Mouse (Mus musculus) midbrain, embryonic 11.5 days (tissue): ENCODE measurements around the gene Eme2. TPM values are rescaled to one million over a fixed set of nuclear protein-coding genes. Genes with fewer than 3 reads are reported as not detected.
"Not testable (repeated sequence)": the region's sequence is repeated elsewhere in the genome, so short reads cannot be mapped to it uniquely, and the experiment has no call there.

ENCODE experiments used
- ATAC-seq: fragments of 200-750 bp; cut with Nextera tagmentation; 2 replicates; pipeline ENCODE4 v1.8.0; 2017; ENCODE audit warnings: moderate TSS enrichment, moderate library complexity; ENCODE audit not compliant: low FRiP score
- DNase-seq: peaks from one replicate; pipeline ENCODE4 v3.0.0; 2015; ENCODE audit warnings: low spot score; ENCODE audit errors: missing footprints
- H3K27ac ChIP-seq: fragments of 300-500 bp; sonication (generic); 2 replicates; pipeline ENCODE4 v1.5.1; 2014; ENCODE audit warnings: low read depth, low read length
- H3K27me3 ChIP-seq: fragments of 300-500 bp; sonication (generic); 2 replicates; pipeline ENCODE4 v1.6.1; 2014; ENCODE audit warnings: mild to moderate bottlenecking, low read length, moderate library complexity, mixed read lengths; ENCODE audit not compliant: control insufficient read depth, insufficient read depth
- H3K36me3 ChIP-seq: fragments of 300-500 bp; sonication (generic); 2 replicates; pipeline ENCODE4 v1.6.1; 2014; ENCODE audit warnings: mild to moderate bottlenecking, low read length, moderate library complexity, mixed read lengths; ENCODE audit not compliant: control insufficient read depth, insufficient read depth
- H3K4me1 ChIP-seq: fragments of 300-500 bp; sonication (generic); 2 replicates; pipeline ENCODE4 v1.6.1; 2014; ENCODE audit warnings: low read length; ENCODE audit not compliant: control insufficient read depth, insufficient read depth
- H3K4me2 ChIP-seq: fragments of 300-500 bp; sonication (generic); 2 replicates; pipeline ENCODE4 v1.6.1; 2014; ENCODE audit warnings: mild to moderate bottlenecking, moderate library complexity
- H3K4me3 ChIP-seq: fragments of 300-500 bp; sonication (generic); 2 replicates; pipeline ENCODE4 v1.5.1; 2014; ENCODE audit warnings: low read depth, low read length
- H3K9ac ChIP-seq: fragments of 300-500 bp; sonication (generic); 2 replicates; pipeline ENCODE4 v1.6.1; 2014; ENCODE audit warnings: low read length
- H3K9me3 ChIP-seq: fragments of 300-500 bp; sonication (generic); 2 replicates; pipeline ENCODE4 v1.6.1; 2016; ENCODE audit warnings: low read length; ENCODE audit not compliant: control insufficient read depth
- WGBS: fragments of 180-500 bp; shearing (Covaris S2); extraction: QIAGEN DNeasy Blood & Tissue Kit; methylation state at CpG from one replicate; pipeline ENCODE4 v1.1.7; 2014; 5-methylcytosine and 5-hydroxymethylcytosine counted together
- polyA plus RNA-seq: library from polyadenylated mRNA; unstranded; fragments of >200 nt; fragmentation: Nextera tagmentation; extraction: Ambion mirVana; gene quantifications from 2 replicates; pipeline ENCODE4 v1.2.1, GENCODE M21; 2014

Eme2 gene
- 18.4 and 20.8 TPM in 2 replicates for polyA plus RNA-seq

DNA sequence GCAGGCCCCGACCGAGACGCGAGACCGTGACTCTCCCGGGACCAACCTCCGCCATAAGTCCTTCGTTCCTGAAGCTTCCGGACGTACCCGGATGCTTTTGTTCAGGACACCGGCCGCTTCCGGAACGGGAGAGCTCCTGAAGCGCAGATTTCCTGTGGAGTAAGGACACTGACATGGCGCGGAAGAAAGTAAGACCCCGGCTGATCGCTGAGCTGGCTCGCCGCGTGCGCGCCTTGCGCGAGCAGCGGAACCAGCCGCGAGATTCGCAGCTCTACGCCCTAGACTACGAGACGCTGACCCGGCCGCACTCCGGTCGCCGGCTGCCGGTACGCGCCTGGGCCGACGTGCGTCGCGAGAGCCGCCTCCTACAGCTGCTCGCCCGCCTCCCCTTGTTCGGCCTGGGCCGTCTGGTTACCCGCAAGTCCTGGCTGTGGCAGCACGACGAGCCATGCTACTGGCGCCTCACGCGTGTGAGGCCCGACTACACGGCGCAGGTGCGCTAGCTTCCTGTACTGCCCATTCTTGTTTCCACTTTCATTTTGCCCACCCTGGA lies at the start of gene Eme2, which contains the start of gene Mrps34:
Eme2 (minus strand) TSS at position 93 of the 553 bp plus-strand sequence.
Mrps34 (plus strand) TSS at position 122 of the 553 bp plus-strand sequence.
- Histone ChIP-seq H3K27me3 (no peaks in the 10 kb centered on the region), H3K9me3 (no peaks in the 10 kb centered on the region), H3K4me2 (peak within 1 kb of the TSS; percentile 70), H3K4me1 (peaks cover 25% of the 10 kb centered on the region), H3K9ac (peak within 1 kb of the TSS; percentile 90), H3K27ac (peak within 1 kb of the TSS; percentile 56), H3K36me3 (peaks cover 34% of the 10 kb centered on the region), H3K4me3 (peak within 1 kb of the TSS; percentile 90)
- WGBS: under 1% methylated on average over 62 of the region's 62 CpGs
- ATAC-seq (peak; percentile 62), DNase-seq (peak; percentile 98)

DNA sequence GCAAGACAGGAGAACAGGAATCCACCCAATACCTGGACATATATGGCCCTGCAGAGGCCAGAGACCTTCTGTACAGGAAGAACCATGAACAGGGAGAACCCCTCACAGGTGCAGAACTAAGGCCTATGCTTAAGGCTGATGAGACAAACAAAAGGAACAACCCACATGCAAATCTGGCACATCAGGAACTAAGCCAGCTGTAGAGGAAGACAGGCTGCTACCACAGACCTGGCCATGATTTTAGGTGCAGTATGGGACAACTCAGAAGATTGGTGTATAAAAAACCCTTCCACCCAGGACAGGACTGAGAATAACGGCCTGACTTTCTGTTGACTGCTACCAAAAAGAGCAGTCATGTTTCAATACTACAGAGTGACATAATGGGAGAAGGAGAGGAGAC lies 48.7 kb upstream of the Eme2 start:
- H3K4me1 ChIP-seq, H3K27ac ChIP-seq, DNase-seq, H3K4me3 ChIP-seq, ATAC-seq, H3K9ac ChIP-seq, H3K4me2 ChIP-seq, H3K27me3 ChIP-seq, H3K9me3 ChIP-seq: not testable (repeated sequence)
- H3K36me3 ChIP-seq: peaks cover 18% of the 10 kb centered on the region
- 100% methylated on average over 1 of the region's 1 CpGs for WGBS

- peaks cover 12% of the 10 kb centered on the region for H3K36me3 ChIP-seq
- no peaks in the 10 kb centered on the region for H3K27me3 ChIP-seq
- DNase-seq (no peak), ATAC-seq (no peak)
- no peak overlapping the region for H3K4me3 ChIP-seq
- H3K9ac ChIP-seq: no peak overlapping the region
- WGBS: 90% methylated on average over 7 of the region's 7 CpGs
- H3K4me1 ChIP-seq: no peaks in the 10 kb centered on the region
- no peak overlapping the region for H3K27ac ChIP-seq
- H3K9me3 ChIP-seq: no peaks in the 10 kb centered on the region
- no peak overlapping the region for H3K4me2 ChIP-seq
These were observed 48.1 kb upstream of the Eme2 start for GRCm38 (mm10) chr17:24943036-24943435.

DNA sequence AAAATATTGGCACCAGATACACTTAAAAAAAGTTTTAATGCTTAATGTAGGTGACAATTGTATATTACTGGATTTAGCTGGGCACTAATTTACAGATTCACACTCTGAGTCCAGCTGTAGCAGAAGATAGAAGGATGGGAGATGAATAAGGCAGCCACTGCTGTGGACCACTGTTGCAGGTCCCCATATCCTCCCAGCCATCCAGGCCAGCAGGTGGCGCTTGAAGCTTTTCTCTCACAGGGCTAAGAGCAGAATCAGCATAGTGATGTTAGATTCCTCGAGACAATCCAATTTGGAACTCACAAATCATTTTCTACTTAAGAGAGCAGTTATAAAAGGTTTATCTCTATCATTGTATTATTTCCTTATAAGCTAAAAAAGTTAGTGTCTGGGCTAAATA lies 47.6 kb upstream of the Eme2 start:
- H3K4me3 ChIP-seq, H3K4me2 ChIP-seq, H3K27me3 ChIP-seq, H3K9me3 ChIP-seq, ATAC-seq, H3K4me1 ChIP-seq, H3K27ac ChIP-seq, H3K9ac ChIP-seq, DNase-seq: not testable (repeated sequence)
- peaks cover 12% of the 10 kb centered on the region for H3K36me3 ChIP-seq
- WGBS: 32% methylated on average over 2 of the region's 2 CpGs

GRCm38 (mm10) chr17:24937266-24937665 lies 42.4 kb upstream of the Eme2 start:
- H3K9ac ChIP-seq: peak overlapping the region; percentile 85; the same call in 1 of the 2 replicates
- 47% methylated on average over 6 of the region's 6 CpGs for WGBS
- H3K4me1 ChIP-seq: peaks cover 12% of the 10 kb centered on the region

DNA sequence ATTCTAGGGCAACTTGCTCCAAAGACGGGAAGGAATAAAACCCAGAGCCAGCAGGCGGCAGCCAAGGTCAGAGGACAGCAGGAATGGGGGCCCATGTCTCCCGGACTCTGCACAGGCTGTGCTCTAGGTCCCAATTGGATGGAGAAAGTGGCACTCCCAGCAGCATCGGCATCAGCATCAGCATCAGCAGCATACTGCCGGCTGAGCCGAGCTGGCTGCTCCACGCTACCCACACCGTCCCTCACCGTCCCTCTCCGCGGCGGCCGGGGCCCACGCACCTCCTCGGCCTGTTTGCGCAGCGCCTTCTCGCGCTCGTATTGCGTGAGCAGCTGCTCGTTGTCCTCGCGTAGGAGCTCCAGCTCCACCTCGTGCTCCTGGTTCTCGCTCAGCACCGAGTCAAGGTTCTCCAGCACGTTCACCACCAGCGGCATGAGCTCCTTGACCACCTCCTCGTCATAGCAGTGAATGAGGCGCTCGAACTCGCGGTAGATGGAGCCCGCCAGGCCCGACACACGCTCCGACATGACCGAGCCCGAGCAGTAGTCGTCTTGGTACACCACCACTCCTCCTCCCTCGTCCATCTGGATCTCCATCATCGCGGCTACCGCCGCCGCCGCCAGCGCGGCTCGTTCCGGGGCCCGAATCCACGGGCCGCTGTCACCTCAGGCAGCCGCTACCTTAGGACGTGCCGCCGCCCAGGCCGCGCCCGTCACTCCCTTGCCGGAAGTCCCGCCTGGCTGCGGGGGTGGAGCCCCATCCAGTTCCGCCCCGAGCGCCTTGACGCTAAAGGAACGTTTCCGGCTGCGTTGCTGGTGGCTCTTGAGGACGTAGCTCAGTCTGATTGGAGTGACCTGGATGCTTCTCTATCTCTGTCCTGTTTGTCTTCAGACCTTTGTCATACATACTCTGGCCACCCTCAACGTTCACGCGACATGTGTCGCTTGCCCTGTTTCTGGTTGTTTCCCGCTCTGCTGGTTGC lies 41.7 kb upstream of the Eme2 start, which contains the start of gene Mapk8ip3:
Mapk8ip3 (minus strand) TSS at position 719 of the 979 bp plus-strand sequence.
- Histone ChIP-seq H3K9ac (peak within 1 kb of the TSS; percentile 85), H3K4me3 (peak within 1 kb of the TSS; percentile 90), H3K36me3 (no peaks in the 10 kb centered on the region), H3K27me3 (no peaks in the 10 kb centered on the region), H3K4me1 (peaks cover 12% of the 10 kb centered on the region), H3K4me2 (peak within 1 kb of the TSS; percentile 74), H3K27ac (peak within 1 kb of the TSS; percentile 75; the same call in 1 of the 2 replicates), H3K9me3 (no peaks in the 10 kb centered on the region)
- ATAC-seq (peak; percentile 97), DNase-seq (peak; percentile 99)
- WGBS: under 1% methylated on average over 78 of the region's 78 CpGs

More at GRCm38 (mm10) chr17:24937266-24937665, 42.4 kb upstream of the Eme2 start:
- no peaks in the 10 kb centered on the region for H3K9me3 ChIP-seq
- no peak for ATAC-seq
- H3K36me3 ChIP-seq: peaks cover 3% of the 10 kb centered on the region; the same call in 1 of the 2 replicates
- peak overlapping the region; percentile 74 for H3K4me2 ChIP-seq
- DNase-seq: no peak
- no peaks in the 10 kb centered on the region for H3K27me3 ChIP-seq
- H3K4me3 ChIP-seq: peak overlapping the region; percentile 90
- peak overlapping the region; percentile 75; the same call in 1 of the 2 replicates for H3K27ac ChIP-seq

DNA sequence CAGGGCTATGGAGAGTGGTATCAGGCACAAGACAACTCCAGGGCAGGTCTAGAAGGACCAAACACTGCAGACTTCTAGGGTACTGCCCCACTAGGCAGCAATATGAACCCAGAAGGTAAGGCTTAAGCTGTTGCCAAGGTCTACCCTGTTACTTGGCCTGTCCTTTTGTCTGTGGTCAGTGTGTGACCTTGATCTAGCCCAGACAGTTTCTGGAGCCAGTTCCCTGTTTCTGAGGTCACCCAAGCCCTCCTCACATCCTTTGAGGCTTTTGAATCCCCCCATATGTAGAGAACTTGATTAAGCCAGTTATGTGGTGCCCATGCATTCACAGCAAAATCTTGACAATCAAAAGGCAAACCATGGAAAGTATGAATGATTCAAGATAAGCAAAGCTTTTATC lies 40.8 kb upstream of the Eme2 start:
- Histone ChIP-seq H3K9me3 (no peaks in the 10 kb centered on the region), H3K27ac (no peak overlapping the region), H3K36me3 (no peaks in the 10 kb centered on the region), H3K4me3 (peak overlapping the region; percentile 90), H3K4me2 (peak overlapping the region; percentile 74), H3K27me3 (no peaks in the 10 kb centered on the region), H3K4me1 (peaks cover 12% of the 10 kb centered on the region), H3K9ac (peak overlapping the region; percentile 85)
- no peak for DNase-seq
- no peak for ATAC-seq

GRCm38 (mm10) chr17:24934926-24935325 lies 40.0 kb upstream of the Eme2 start:
- H3K27ac ChIP-seq: no peak overlapping the region
- no peaks in the 10 kb centered on the region for H3K27me3 ChIP-seq
- no peak overlapping the region for H3K4me3 ChIP-seq
- no peak for ATAC-seq
- no peaks in the 10 kb centered on the region for H3K9me3 ChIP-seq
- peaks cover 12% of the 10 kb centered on the region for H3K4me1 ChIP-seq
- H3K4me2 ChIP-seq: peak overlapping the region; percentile 74
- DNase-seq: no peak
- no peaks in the 10 kb centered on the region for H3K36me3 ChIP-seq
- WGBS: 91% methylated on average over 4 of the region's 4 CpGs
- peak overlapping the region; percentile 85 for H3K9ac ChIP-seq

DNA sequence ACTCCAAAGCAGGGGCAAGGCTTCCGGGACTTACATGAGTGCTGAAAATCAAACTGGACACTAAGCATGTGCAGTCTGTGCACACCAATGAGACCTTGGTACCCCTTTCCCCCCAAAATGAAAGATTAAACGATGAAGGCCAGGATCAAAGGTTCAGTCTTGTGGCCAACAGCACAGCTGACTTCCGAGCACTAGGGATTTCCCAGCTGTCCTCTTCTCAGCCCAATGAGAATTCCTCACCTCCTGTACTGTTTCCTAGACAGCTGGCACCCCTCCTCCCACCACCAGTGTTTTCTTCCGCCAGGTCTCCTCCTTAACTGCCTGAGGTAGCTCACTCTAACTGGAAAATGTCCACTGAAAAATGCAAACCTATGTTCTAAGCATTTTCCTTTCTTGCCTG lies 38.3 kb upstream of the Eme2 start:
- 91% methylated on average over 4 of the region's 4 CpGs for WGBS
- H3K4me1 ChIP-seq: peaks cover 12% of the 10 kb centered on the region
- H3K27me3 ChIP-seq: no peaks in the 10 kb centered on the region
- H3K4me2 ChIP-seq: no peak overlapping the region
- H3K9me3 ChIP-seq: no peaks in the 10 kb centered on the region
- no peak for DNase-seq
- H3K9ac ChIP-seq: no peak overlapping the region
- H3K4me3 ChIP-seq: no peak overlapping the region
- H3K36me3 ChIP-seq: 0 out of 2 replicates have a peak, but pooled peaks cover 2% of the 10 kb centered on the region
- H3K27ac ChIP-seq: no peak overlapping the region
- no peak for ATAC-seq
